Mouse (Mus musculus): Measurements from ENCODE around the gene Ccsap. TPM values are rescaled to one million over a fixed set of nuclear protein-coding genes. Genes with fewer than 3 reads are reported as not detected.

Ccsap gene
- polyA plus RNA-seq, 1 experiment from 2014 or later = 6.9 TPM

GRCm38 (mm10) chr8:123895230-123895629 lies 35.2 kb upstream of the Ccsap start:
- Histone ChIP-seq H3K36me3 (replicated peaks; ENCODE audit: control insufficient read depth, insufficient read depth, low read depth, low read length) (no peaks in the 10 kb centered on the region; the same call in 1 of the 2 replicates), H3K4me1 (ENCODE audit: control insufficient read depth, insufficient read depth, low read length) (peaks cover 5% of the 10 kb centered on the region; the same call in 1 of the 2 replicates), H3K27ac (replicated peaks; ENCODE audit: low read depth, low read length) (no peak overlapping the region), H3K27me3 (ENCODE audit: control insufficient read depth, insufficient read depth, low read length) (peaks cover 46% of the 10 kb centered on the region), H3K9ac (replicated peaks; ENCODE audit: low read length) (no peak overlapping the region), H3K4me3 (ENCODE audit: low read depth, low read length) (no peak overlapping the region), H3K4me2 (ENCODE audit: low read depth, low read length) (no peak overlapping the region), H3K9me3 (replicated peaks; ENCODE audit: control insufficient read depth, low read length) (no peaks in the 10 kb centered on the region)
- WGBS = 75% methylated on average over 4 of the region's 4 CpGs
- no peak for DNase-seq (ENCODE audit: low spot score)
- ATAC-seq (replicated peaks; ENCODE audit: insufficient number of reproducible peaks, low FRiP score, low TSS enrichment, low read depth) = no peak

- Histone ChIP-seq H3K9me3 (replicated peaks; ENCODE audit: control insufficient read depth, low read length) (no peaks in the 10 kb centered on the region), H3K4me2 (ENCODE audit: low read depth, low read length) (no peak within 1 kb of the TSS), H3K9ac (replicated peaks; ENCODE audit: low read length) (no peak within 1 kb of the TSS), H3K4me1 (ENCODE audit: control insufficient read depth, insufficient read depth, low read length) (peaks cover 5% of the 10 kb centered on the region; the same call in 1 of the 2 replicates), H3K27me3 (ENCODE audit: control insufficient read depth, insufficient read depth, low read length) (peaks cover 46% of the 10 kb centered on the region), H3K36me3 (replicated peaks; ENCODE audit: control insufficient read depth, insufficient read depth, low read depth, low read length) (no peaks in the 10 kb centered on the region), H3K4me3 (ENCODE audit: low read depth, low read length) (no peak within 1 kb of the TSS), H3K27ac (replicated peaks; ENCODE audit: low read depth, low read length) (no peak within 1 kb of the TSS)
- no peak for DNase-seq (ENCODE audit: low spot score)
- 22% methylated on average over 15 of the region's 15 CpGs for WGBS
- no peak for ATAC-seq (replicated peaks; ENCODE audit: insufficient number of reproducible peaks, low FRiP score, low TSS enrichment, low read depth)
Measured at GRCm38 (mm10) chr8:123894502-123895097, 34.6 kb upstream of the Ccsap start, which contains the start of gene Acta1. TSS of gene Acta1 (minus strand) at chr8:123894751.

- H3K27ac ChIP-seq (replicated peaks; ENCODE audit: low read depth, low read length) = no peak overlapping the region
- no peaks in the 10 kb centered on the region for H3K36me3 ChIP-seq (replicated peaks; ENCODE audit: control insufficient read depth, insufficient read depth, low read depth, low read length)
- no peak overlapping the region for H3K4me3 ChIP-seq (ENCODE audit: low read depth, low read length)
- peaks cover 5% of the 10 kb centered on the region; the same call in 1 of the 2 replicates for H3K4me1 ChIP-seq (ENCODE audit: control insufficient read depth, insufficient read depth, low read length)
- H3K9me3 ChIP-seq (replicated peaks; ENCODE audit: control insufficient read depth, low read length) = no peaks in the 10 kb centered on the region
- DNase-seq (ENCODE audit: low spot score) = no peak
- ATAC-seq (replicated peaks; ENCODE audit: insufficient number of reproducible peaks, low FRiP score, low TSS enrichment, low read depth) = no peak
- H3K4me2 ChIP-seq (ENCODE audit: low read depth, low read length) = no peak overlapping the region
- H3K9ac ChIP-seq (replicated peaks; ENCODE audit: low read length) = no peak overlapping the region
- H3K27me3 ChIP-seq (ENCODE audit: control insufficient read depth, insufficient read depth, low read length) = peaks cover 46% of the 10 kb centered on the region
- WGBS = 73% methylated on average over 11 of the region's 11 CpGs
Measured at GRCm38 (mm10) chr8:123893413-123893812, 33.4 kb upstream of the Ccsap start.

DNA sequence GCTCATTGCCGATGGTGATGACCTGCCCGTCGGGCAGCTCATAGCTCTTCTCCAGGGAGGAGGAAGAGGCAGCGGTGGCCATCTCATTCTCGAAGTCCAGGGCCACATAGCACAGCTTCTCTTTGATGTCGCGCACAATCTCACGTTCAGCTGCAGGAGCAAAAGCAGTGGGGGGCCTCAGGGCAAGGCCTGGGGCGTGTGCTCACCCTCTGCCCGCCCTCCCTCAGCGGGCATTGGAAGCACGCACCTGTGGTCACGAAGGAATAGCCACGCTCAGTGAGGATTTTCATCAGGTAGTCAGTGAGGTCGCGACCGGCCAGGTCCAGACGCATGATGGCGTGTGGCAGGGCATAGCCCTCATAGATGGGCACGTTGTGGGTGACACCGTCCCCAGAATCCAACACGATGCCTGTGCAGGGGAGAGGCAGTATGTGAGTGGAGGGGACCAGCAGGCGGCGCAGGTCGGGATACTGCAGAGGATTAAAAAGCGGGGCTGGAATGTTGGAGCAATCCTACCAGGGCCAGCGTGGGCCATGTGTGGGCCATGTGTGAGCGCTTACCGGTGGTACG lies 32.7 kb upstream of the Ccsap start:
- Histone ChIP-seq H3K4me2 (ENCODE audit: low read depth, low read length) (no peak overlapping the region; the same call in 1 of the 2 replicates), H3K9me3 (replicated peaks; ENCODE audit: control insufficient read depth, low read length) (no peaks in the 10 kb centered on the region), H3K36me3 (replicated peaks; ENCODE audit: control insufficient read depth, insufficient read depth, low read depth, low read length) (no peaks in the 10 kb centered on the region), H3K27me3 (ENCODE audit: control insufficient read depth, insufficient read depth, low read length) (peaks cover 46% of the 10 kb centered on the region), H3K4me3 (ENCODE audit: low read depth, low read length) (peak overlapping the region; percentile 20), H3K4me1 (ENCODE audit: control insufficient read depth, insufficient read depth, low read length) (peaks cover 5% of the 10 kb centered on the region; the same call in 1 of the 2 replicates), H3K9ac (replicated peaks; ENCODE audit: low read length) (no peak overlapping the region), H3K27ac (replicated peaks; ENCODE audit: low read depth, low read length) (no peak overlapping the region)
- WGBS = 8% methylated on average over 30 of the region's 30 CpGs
- ATAC-seq (replicated peaks; ENCODE audit: insufficient number of reproducible peaks, low FRiP score, low TSS enrichment, low read depth) (no peak), DNase-seq (ENCODE audit: low spot score) (peak; percentile 17)

- 2% methylated on average over 49 of the region's 49 CpGs for WGBS
- ATAC-seq (replicated peaks; ENCODE audit: insufficient number of reproducible peaks, low FRiP score, low TSS enrichment, low read depth) (no peak), DNase-seq (ENCODE audit: low spot score) (peak; percentile 15)
- peaks cover 46% of the 10 kb centered on the region for H3K27me3 ChIP-seq (ENCODE audit: control insufficient read depth, insufficient read depth, low read length)
- peaks cover 5% of the 10 kb centered on the region; the same call in 1 of the 2 replicates for H3K4me1 ChIP-seq (ENCODE audit: control insufficient read depth, insufficient read depth, low read length)
- peak overlapping the region; percentile 7; the same call in 1 of the 2 replicates for H3K9ac ChIP-seq (replicated peaks; ENCODE audit: low read length)
- H3K4me2 ChIP-seq (ENCODE audit: low read depth, low read length) = peak overlapping the region; percentile 32
- H3K27ac ChIP-seq (replicated peaks; ENCODE audit: low read depth, low read length) = no peak overlapping the region
- H3K9me3 ChIP-seq (replicated peaks; ENCODE audit: control insufficient read depth, low read length) = no peaks in the 10 kb centered on the region
- H3K36me3 ChIP-seq (replicated peaks; ENCODE audit: control insufficient read depth, insufficient read depth, low read depth, low read length) = no peaks in the 10 kb centered on the region
- peak overlapping the region; percentile 20 for H3K4me3 ChIP-seq (ENCODE audit: low read depth, low read length)
Measured at GRCm38 (mm10) chr8:123891883-123892585, 32.0 kb upstream of the Ccsap start.

GRCm38 (mm10) chr8:123891271-123891670 lies 31.3 kb upstream of the Ccsap start:
- no peak overlapping the region; the same call in 1 of the 2 replicates for H3K4me3 ChIP-seq (ENCODE audit: low read depth, low read length)
- H3K36me3 ChIP-seq (replicated peaks; ENCODE audit: control insufficient read depth, insufficient read depth, low read depth, low read length) = no peaks in the 10 kb centered on the region
- H3K4me2 ChIP-seq (ENCODE audit: low read depth, low read length) = no peak overlapping the region
- H3K27ac ChIP-seq (replicated peaks; ENCODE audit: low read depth, low read length) = no peak overlapping the region
- H3K9me3 ChIP-seq (replicated peaks; ENCODE audit: control insufficient read depth, low read length) = no peaks in the 10 kb centered on the region
- no peak overlapping the region for H3K9ac ChIP-seq (replicated peaks; ENCODE audit: low read length)
- ATAC-seq (replicated peaks; ENCODE audit: insufficient number of reproducible peaks, low FRiP score, low TSS enrichment, low read depth) (no peak), DNase-seq (ENCODE audit: low spot score) (peak; percentile 85)
- H3K4me1 ChIP-seq (ENCODE audit: control insufficient read depth, insufficient read depth, low read length) = peaks cover 5% of the 10 kb centered on the region; the same call in 1 of the 2 replicates
- WGBS = under 1% methylated on average over 11 of the region's 11 CpGs
- peaks cover 46% of the 10 kb centered on the region for H3K27me3 ChIP-seq (ENCODE audit: control insufficient read depth, insufficient read depth, low read length)

- no peak overlapping the region for H3K9ac ChIP-seq (replicated peaks; ENCODE audit: low read length)
- no peak for ATAC-seq (replicated peaks; ENCODE audit: insufficient number of reproducible peaks, low FRiP score, low TSS enrichment, low read depth)
Measured at GRCm38 (mm10) chr8:123889797-123890196, 29.8 kb upstream of the Ccsap start.

GRCm38 (mm10) chr8:123887956-123888355 lies 27.9 kb upstream of the Ccsap start:
- WGBS = 83% methylated on average over 2 of the region's 2 CpGs

More at GRCm38 (mm10) chr8:123889797-123890196, 29.8 kb upstream of the Ccsap start:
- H3K27me3 ChIP-seq (ENCODE audit: control insufficient read depth, insufficient read depth, low read length) = peaks cover 36% of the 10 kb centered on the region
- WGBS = 79% methylated on average over 4 of the region's 4 CpGs
- no peaks in the 10 kb centered on the region for H3K9me3 ChIP-seq (replicated peaks; ENCODE audit: control insufficient read depth, low read length)
- peaks cover 5% of the 10 kb centered on the region; the same call in 1 of the 2 replicates for H3K4me1 ChIP-seq (ENCODE audit: control insufficient read depth, insufficient read depth, low read length)
- no peak overlapping the region for H3K4me2 ChIP-seq (ENCODE audit: low read depth, low read length)
- no peak overlapping the region for H3K4me3 ChIP-seq (ENCODE audit: low read depth, low read length)
- no peaks in the 10 kb centered on the region for H3K36me3 ChIP-seq (replicated peaks; ENCODE audit: control insufficient read depth, insufficient read depth, low read depth, low read length)
- H3K27ac ChIP-seq (replicated peaks; ENCODE audit: low read depth, low read length) = no peak overlapping the region
- no peak for DNase-seq (ENCODE audit: low spot score)

More at GRCm38 (mm10) chr8:123887956-123888355, 27.9 kb upstream of the Ccsap start:
- H3K36me3 ChIP-seq (replicated peaks; ENCODE audit: control insufficient read depth, insufficient read depth, low read depth, low read length) = no peaks in the 10 kb centered on the region
- peaks cover 19% of the 10 kb centered on the region for H3K27me3 ChIP-seq (ENCODE audit: control insufficient read depth, insufficient read depth, low read length)
- no peak overlapping the region for H3K4me2 ChIP-seq (ENCODE audit: low read depth, low read length)
- ATAC-seq (replicated peaks; ENCODE audit: insufficient number of reproducible peaks, low FRiP score, low TSS enrichment, low read depth) (no peak), DNase-seq (ENCODE audit: low spot score) (peak; percentile 36)
- H3K4me1 ChIP-seq (ENCODE audit: control insufficient read depth, insufficient read depth, low read length) = peaks cover 7% of the 10 kb centered on the region
- H3K9me3 ChIP-seq (replicated peaks; ENCODE audit: control insufficient read depth, low read length) = no peaks in the 10 kb centered on the region
- H3K9ac ChIP-seq (replicated peaks; ENCODE audit: low read length) = no peak overlapping the region
- no peak overlapping the region for H3K4me3 ChIP-seq (ENCODE audit: low read depth, low read length)
- no peak overlapping the region for H3K27ac ChIP-seq (replicated peaks; ENCODE audit: low read depth, low read length)
